Mouse (Mus musculus) liver, embryonic 14.5 days (tissue): ENCODE measurements around the gene Zdhhc19.

Source experiments
- CTCF ChIP-seq: IDR thresholded peaks from 2 replicates; pipeline ENCODE4 v1.5.1; 2016; ENCODE audit warnings: antibody characterized with exemption, low read depth, control low read depth
- EP300 ChIP-seq: IDR thresholded peaks from 2 replicates; pipeline ENCODE4 v1.6.1; 2016; ENCODE audit warnings: antibody characterized with exemption, low read depth

DNA sequence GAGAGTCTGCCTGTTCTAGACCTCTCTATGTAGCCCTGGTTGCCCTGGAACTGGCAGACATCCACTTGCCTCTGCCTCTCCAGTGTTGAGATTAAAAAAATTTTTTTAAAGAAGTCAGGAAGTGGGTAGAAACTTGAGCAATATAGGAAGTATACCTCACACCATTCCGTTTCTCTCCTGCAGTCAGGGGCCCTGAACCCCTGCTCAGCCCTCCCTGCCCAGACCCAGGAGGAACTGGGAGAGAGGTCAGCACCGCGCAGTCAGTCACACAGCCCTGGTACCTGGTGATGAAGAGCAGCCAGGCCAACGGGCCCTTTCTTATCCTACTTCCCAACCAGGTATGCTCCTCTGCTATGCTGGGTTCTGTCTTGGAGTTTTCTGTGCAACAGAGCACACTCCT, 54.0 kb downstream of the Zdhhc19 start:
- TF ChIP-seq CTCF = no peak
- TF ChIP-seq EP300 = no peak
